Mouse (Mus musculus) kidney, postnatal 0 days (tissue): ENCODE measurements around the gene Gm5136. TPM values are rescaled to one million over a fixed set of nuclear protein-coding genes. Genes with fewer than 3 reads are reported as not detected.

Source experiments
- ATAC-seq: fragments of 200-750 bp; cut with Nextera tagmentation; replicated peaks from 2 replicates; pipeline ENCODE4 v1.8.0; 2017; ENCODE audit warnings: low read depth, moderate number of reproducible peaks, moderate TSS enrichment, moderate library complexity; ENCODE audit not compliant: low FRiP score
- DNase-seq: peaks from one replicate; pipeline ENCODE4 v3.0.0-alpha.2; 2016; ENCODE audit warnings: low spot score
- H3K27ac ChIP-seq: fragments of 300-500 bp; sonication (generic); 2 replicates; pipeline ENCODE4 v1.5.1; 2014; ENCODE audit warnings: mild to moderate bottlenecking
- H3K27me3 ChIP-seq: fragments of 300-500 bp; sonication (generic); 2 replicates; pipeline ENCODE4 v1.6.1; 2014; ENCODE audit warnings: low read length, mixed read lengths; ENCODE audit not compliant: insufficient read depth
- H3K36me3 ChIP-seq: fragments of 300-500 bp; sonication (generic); 2 replicates; pipeline ENCODE4 v1.6.1; 2014; ENCODE audit warnings: low read length, mixed read lengths; ENCODE audit not compliant: insufficient read depth
- H3K4me1 ChIP-seq: fragments of 300-500 bp; sonication (generic); replicated peaks from 2 replicates; pipeline ENCODE4 v1.6.1; 2014; ENCODE audit warnings: antibody characterized with exemption, low read length, mixed read lengths; ENCODE audit not compliant: insufficient read depth
- H3K4me2 ChIP-seq: fragments of 300-500 bp; sonication (generic); 2 replicates; pipeline ENCODE4 v1.6.1; 2014; ENCODE audit warnings: mild to moderate bottlenecking, low read length, moderate library complexity, mixed read lengths
- H3K4me3 ChIP-seq: fragments of 300-500 bp; sonication (generic); replicated peaks from 2 replicates; pipeline ENCODE4 v1.5.1; 2014; ENCODE audit warnings: low read depth, low read length
- H3K9ac ChIP-seq: fragments of 300-500 bp; sonication (generic); 2 replicates; pipeline ENCODE4 v1.6.1; 2014; ENCODE audit warnings: low read depth, low read length
- H3K9me3 ChIP-seq: fragments of 300-500 bp; sonication (generic); replicated peaks from 2 replicates; pipeline ENCODE4 v1.6.1; 2016; ENCODE audit warnings: low read length, inconsistent platforms, mixed read lengths
- CTCF ChIP-seq: IDR thresholded peaks from 2 replicates; pipeline ENCODE4 v1.5.1; 2016; ENCODE audit warnings: antibody characterized with exemption, low read depth, mild to moderate bottlenecking, moderate library complexity
- WGBS: fragments of 180-500 bp; shearing (Covaris S2); extraction: QIAGEN DNeasy Blood & Tissue Kit; methylation state at CpG from one replicate; pipeline ENCODE4 v1.1.7; 2014; 5-methylcytosine and 5-hydroxymethylcytosine counted together
- polyA plus RNA-seq: library from polyadenylated mRNA; unstranded; fragments of >200 nt; fragmentation: Nextera tagmentation; extraction: Ambion mirVana; gene quantifications from 2 replicates; pipeline ENCODE4 v1.2.1, GENCODE M21; 2015

The Gm5136 gene
- polyA plus RNA-seq, 1 experiment from 2014 or later: not detected

DNA sequence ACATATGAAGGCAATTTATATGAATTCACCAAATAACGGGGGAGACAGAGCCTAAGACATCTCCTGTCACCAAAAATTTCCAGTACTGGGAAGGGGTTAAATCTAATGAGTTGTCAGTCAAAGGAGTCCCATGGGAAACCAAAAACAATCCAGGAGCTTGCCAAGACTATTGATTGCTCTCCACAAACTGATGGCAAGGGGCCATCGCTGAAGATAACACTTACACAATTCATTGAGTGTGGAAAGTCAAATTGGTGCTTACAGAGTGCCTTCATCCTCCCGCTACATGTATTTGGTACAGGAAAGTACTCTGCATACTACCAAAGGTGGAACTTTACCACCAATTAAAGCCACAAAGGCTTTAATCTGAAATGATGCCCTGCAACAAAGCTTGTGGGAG lies 5.7 kb upstream of the Gm5136 start:
- ATAC-seq (no peak), DNase-seq (no peak)
- H3K9me3 ChIP-seq: no peaks in the 10 kb centered on the region
- no peaks in the 10 kb centered on the region for H3K4me1 ChIP-seq
- no peak overlapping the region for H3K4me2 ChIP-seq
- H3K27me3 ChIP-seq: no peaks in the 10 kb centered on the region
- no peak overlapping the region for H3K9ac ChIP-seq
- H3K4me3 ChIP-seq: no peak overlapping the region
- no peaks in the 10 kb centered on the region for H3K36me3 ChIP-seq
- 89% methylated on average over 3 of the region's 3 CpGs for WGBS
- H3K27ac ChIP-seq: no peak overlapping the region
- no peak for TF ChIP-seq CTCF

DNA sequence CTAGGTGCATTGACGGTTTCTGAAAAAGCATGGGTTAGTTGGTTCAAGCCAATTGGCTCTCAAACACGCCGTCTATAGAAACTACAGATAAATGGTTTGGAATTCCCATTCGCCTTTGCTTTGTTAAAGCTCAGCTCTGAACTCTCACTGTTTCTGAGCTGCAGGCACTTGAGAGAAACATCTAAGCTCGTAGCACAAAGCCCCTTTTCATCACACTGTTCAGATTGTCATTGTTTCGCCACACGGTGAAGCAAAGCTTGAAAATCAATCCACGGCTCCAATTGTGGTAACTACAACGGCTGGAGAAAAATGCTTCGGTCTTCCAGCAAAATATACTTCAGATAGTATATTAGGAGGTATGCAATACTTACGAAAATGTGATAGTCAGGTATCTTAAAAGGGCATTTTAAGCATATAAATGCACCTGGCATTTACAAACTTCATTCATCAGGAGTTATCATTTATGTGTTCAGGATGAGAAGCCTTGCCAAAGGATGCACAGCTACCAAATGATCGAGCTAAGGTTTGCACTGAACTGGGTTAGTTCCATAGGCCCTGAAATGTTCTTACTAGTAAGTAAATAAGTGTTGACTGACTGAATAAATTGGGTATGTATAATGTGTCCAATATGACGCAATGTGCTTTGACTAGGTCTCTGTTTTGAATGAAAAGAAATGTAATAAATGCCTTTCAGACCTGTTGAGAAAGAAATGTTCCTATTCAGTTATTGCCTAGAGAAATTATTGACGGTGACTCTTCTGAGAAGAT lies 1.6 kb upstream of the Gm5136 start:
- Histone ChIP-seq H3K27ac (no peak overlapping the region), H3K27me3 (no peaks in the 10 kb centered on the region), H3K4me2 (no peak overlapping the region), H3K4me1 (no peaks in the 10 kb centered on the region), H3K9ac (no peak overlapping the region), H3K36me3 (no peaks in the 10 kb centered on the region), H3K9me3 (no peaks in the 10 kb centered on the region), H3K4me3 (no peak overlapping the region)
- DNase-seq (no peak), ATAC-seq (no peak)
- WGBS: 90% methylated on average over 14 of the region's 14 CpGs
- TF ChIP-seq CTCF: no peak

GRCm38 (mm10) chr10:108697062-108697461 lies 2.9 kb downstream of the Gm5136 start:
- no peaks in the 10 kb centered on the region for H3K27me3 ChIP-seq
- no peak overlapping the region for H3K9ac ChIP-seq
- 60% methylated on average over 5 of the region's 5 CpGs for WGBS
- H3K27ac ChIP-seq: no peak overlapping the region
- TF ChIP-seq CTCF: no peak
- H3K9me3 ChIP-seq: no peaks in the 10 kb centered on the region
- H3K36me3 ChIP-seq: no peaks in the 10 kb centered on the region
- no peaks in the 10 kb centered on the region for H3K4me1 ChIP-seq
- H3K4me2 ChIP-seq: no peak overlapping the region
- DNase-seq (no peak), ATAC-seq (no peak)
- no peak overlapping the region for H3K4me3 ChIP-seq

GRCm38 (mm10) chr10:108690954-108691353 lies 9.0 kb downstream of the Gm5136 start:
- H3K36me3 ChIP-seq: no peaks in the 10 kb centered on the region

GRCm38 (mm10) chr10:108686696-108687095 lies 13.3 kb downstream of the Gm5136 start:
- Histone ChIP-seq H3K4me3 (no peak overlapping the region), H3K4me1 (no peaks in the 10 kb centered on the region), H3K27ac (no peak overlapping the region), H3K27me3 (no peaks in the 10 kb centered on the region), H3K4me2 (no peak overlapping the region), H3K36me3 (no peaks in the 10 kb centered on the region), H3K9me3 (no peaks in the 10 kb centered on the region), H3K9ac (no peak overlapping the region)
- DNase-seq: no peak
- no peak for ATAC-seq
- no peak for TF ChIP-seq CTCF
- WGBS: 67% methylated on average over 4 of the region's 4 CpGs

More at GRCm38 (mm10) chr10:108690954-108691353, 9.0 kb downstream of the Gm5136 start:
- Histone ChIP-seq H3K27ac (no peak overlapping the region), H3K4me3 (no peak overlapping the region), H3K4me2 (no peak overlapping the region), H3K4me1 (no peaks in the 10 kb centered on the region), H3K27me3 (no peaks in the 10 kb centered on the region), H3K9me3 (no peaks in the 10 kb centered on the region), H3K9ac (no peak overlapping the region)
- ATAC-seq (no peak), DNase-seq (no peak)
- WGBS: 70% methylated on average over 9 of the region's 9 CpGs
- TF ChIP-seq CTCF: no peak

DNA sequence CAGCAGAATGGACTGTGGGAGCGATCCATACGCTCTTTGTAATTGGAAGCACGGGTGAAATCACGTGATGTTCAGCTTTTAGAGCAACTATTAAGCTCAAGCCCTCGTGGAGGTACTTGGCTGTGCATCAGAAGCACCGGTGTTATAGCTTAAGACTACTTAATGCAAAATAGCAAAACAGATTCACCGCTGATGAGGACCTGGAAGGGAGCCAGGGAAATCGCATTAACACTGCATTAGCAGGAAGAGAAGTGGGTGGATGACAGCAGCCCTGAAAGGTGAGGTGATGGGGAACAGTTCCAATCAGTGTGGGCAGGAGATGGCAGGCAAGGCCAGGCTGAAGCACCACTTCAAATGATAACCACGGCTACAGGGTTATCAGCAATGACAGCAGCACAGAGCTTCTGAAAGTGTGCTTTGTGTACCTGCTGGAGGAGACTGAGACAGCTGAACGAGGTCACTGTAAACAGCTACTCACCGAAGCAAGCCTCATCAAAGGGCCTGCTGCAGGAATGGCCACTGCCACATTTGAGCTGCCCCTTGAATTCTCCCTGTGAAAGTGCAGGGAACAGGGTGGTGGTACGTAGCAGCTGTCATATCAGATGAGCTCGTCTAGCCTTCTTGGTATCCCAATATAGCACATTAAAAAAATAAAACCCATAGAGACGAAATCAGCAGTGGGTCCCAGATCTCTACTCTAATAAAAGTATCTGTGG lies 20.1 kb downstream of the Gm5136 start:
- Histone ChIP-seq H3K27me3 (no peaks in the 10 kb centered on the region), H3K9me3 (no peaks in the 10 kb centered on the region), H3K9ac (no peak overlapping the region), H3K27ac (no peak overlapping the region), H3K4me2 (no peak overlapping the region), H3K4me1 (no peaks in the 10 kb centered on the region), H3K36me3 (no peaks in the 10 kb centered on the region), H3K4me3 (no peak overlapping the region)
- 71% methylated on average over 14 of the region's 14 CpGs for WGBS
- TF ChIP-seq CTCF: no peak
- no peak for DNase-seq
- ATAC-seq: no peak
